Mouse (Mus musculus) telencephalon, adult 2 months (tissue): ENCODE data around the gene Zfp3.

ENCODE experiments used
- DNase-seq: peaks from one replicate; pipeline ENCODE4 v3.0.0-alpha.2; 2011; ENCODE audit warnings: low read depth, low spot score

Zfp3 gene

DNA sequence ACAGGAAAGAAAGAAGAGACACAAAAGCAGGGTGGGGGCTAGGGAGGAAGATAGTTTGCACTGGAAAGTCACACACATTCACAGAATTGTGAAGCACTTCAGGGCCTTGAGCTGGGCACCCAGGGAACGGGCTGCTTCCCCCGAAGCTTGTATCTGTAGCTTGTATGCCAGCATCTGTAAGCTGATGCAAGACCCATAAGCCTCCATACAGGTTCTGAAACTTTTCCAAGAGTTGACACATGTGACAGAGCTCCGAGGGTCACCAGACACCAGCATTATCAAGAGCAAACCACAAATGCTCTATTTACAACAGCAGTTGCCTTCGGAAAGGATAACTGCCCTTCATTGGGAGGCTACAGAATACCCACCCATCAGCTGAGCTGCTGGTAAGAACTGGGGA lies 43.6 kb downstream of the Zfp3 start:
- DNase-seq = no peak

GRCm38 (mm10) chr11:70808101-70808500 lies 44.1 kb downstream of the Zfp3 start:
- DNase-seq = no peak

DNA sequence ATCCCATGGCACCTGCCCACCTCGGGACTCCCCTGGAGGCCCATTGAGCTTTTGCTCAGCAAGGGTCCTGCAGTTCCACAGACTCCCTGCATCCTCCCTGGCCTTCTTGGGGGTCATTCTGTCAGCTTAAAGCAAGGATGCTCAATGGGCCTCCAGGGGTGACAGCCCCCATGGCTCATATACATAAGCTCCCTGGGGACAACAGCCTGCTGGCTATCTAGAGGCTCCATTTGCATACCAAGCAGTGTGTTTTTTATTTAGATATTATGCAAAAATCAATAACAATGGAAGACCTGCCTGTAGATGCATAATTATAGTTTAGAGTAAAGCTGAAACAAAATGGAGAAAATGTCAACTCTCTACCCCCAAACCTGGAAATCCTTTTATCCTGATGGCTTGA lies 45.0 kb downstream of the Zfp3 start:
- no peak for DNase-seq

DNA sequence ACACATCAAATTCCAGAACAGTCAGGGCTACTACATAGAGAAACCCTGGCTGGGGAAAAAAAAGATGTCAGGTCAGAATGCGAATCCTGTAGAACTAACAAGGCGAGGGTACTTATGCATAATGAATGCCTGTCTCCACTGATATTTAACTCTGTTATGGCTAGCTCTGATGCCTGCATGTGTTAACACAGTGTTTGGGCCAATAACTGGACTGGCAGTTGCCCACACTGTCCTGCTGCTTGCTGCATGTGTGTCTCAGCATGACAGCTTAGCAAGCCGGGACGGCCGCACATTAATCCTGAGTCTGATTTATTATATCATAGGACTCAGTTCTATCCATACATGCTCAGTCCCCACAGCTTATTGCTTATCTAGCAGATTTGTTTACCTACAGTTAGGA lies 47.0 kb downstream of the Zfp3 start:
- no peak for DNase-seq

DNA sequence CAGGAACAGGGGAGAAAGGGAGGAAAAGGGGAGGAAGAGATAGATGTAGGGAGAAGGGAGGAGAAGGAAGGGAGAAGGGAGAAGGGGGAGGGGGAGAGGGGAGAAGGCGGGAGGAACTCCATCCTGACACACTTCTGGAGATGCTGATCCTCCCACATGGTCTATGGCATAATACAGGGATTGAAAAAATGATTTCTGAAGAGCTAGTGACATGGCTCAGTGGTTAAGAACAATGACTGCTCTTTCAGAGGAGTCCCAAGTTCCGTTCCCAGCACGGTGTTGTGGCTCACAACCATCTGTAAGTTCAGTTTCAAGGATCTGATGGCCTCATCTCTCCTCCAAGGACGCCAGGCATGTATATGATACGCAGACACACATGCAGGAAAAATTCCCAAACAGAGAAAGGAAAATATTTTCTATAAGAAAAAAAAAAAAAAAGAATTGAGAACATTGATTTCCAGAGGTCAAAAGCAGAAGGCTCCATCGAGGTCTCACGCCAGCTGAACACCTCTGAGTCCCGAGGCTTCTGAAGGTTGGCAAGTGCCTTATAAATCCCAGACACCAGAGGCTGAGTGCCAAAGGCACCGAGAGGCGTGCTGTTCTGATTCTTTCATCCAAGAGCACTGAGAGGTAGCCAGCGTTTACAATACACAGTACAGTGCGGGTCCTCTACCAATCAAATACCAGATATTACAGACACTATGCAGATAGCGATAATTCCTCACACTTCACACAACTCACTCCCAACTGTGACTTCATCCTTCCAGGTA lies 47.6 kb downstream of the Zfp3 start:
- DNase-seq = no peak

- no peak for DNase-seq
These were observed 48.4 kb downstream of the Zfp3 start, which contains the start of gene Scimp for GRCm38 (mm10) chr11:70812365-70812764. Scimp (minus strand) TSS chr11:70812586.

DNA sequence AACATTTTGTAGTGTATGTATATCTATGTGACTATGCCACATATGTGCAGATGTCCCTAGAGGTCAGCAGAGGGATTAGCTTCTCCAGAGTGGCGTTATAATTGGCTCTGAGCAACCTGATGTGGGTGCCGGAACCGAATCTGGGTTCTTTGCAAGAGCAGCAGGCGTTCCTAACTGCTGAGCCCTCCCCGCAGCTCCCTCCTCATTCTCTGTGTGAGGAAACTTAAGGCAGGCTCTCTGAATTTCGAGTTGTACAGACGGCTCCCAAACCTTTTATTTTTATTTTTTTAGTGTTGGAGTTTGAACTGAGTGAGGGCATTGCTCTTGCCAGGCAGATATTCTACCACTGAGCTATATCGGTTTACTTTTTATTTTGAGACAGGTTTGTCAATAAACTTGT lies 51.1 kb downstream of the Zfp3 start:
- no peak for DNase-seq

GRCm38 (mm10) chr11:70815498-70816078 lies 51.6 kb downstream of the Zfp3 start:
- DNase-seq = peak; percentile 34

- DNase-seq = no peak
These were observed 52.8 kb downstream of the Zfp3 start for GRCm38 (mm10) chr11:70816770-70817169.

DNA sequence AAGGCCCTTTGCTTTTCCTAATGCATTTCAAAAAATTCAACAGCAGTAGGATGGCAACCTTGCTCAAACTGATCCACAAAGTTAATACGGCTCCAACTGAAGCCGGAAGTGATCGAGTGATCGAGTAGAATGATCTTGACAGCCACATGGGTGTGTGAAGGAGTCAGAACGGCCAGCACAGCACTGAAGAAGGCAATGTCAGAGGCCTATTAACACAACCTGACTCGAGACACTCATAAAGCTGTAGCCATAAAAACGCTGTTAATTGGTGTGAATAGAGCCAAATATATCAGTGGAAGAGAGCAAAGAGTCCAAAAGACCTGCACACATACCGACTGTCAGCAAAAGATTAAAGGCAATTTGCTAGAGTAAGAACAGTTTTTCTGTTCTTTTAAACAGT lies 56.1 kb downstream of the Zfp3 start:
- no peak for DNase-seq

DNA sequence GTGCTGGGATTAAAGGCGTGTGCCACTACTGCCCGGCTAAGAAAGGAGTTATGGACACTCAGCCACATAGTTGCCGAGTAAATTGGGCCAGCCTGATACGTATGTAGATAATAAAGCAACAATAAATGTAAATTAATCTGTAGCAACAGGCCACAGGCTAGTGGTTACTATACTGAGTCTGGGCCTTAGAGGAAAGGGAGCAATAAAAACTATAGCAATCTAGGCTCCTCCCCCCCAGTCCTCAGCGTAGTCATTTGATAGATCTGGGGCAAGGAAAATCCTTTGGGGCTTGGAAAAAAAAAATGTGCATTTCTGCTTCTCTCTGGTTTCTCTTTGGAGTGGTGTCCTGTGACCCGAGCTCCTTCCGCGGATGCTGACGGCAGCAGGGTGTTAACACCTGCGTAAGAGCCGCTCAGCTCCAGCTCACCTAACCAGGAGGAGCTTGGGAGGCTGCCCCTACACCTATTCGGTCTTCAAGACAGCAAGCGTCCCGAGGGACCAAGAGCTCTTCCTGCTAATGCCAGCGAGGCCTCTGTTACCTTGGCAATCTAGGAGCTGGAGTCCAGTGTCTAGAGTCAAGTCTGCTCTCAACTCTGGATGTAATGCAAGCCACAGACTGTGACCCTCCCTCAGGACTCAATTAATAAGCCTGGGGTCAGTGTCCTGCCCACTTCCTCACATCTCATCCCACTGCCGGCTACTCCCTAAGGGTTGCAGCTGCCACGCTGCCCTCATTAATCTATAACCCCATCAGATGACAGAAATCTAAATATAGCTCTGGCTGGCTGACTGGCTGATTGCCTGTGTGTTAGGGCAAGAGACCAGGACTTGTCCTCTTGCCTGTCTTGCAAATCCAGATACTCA lies 58.0 kb downstream of the Zfp3 start:
- no peak for DNase-seq
